Mouse (Mus musculus): ENCODE results near the gene Krt4. TPM values are rescaled to one million over a fixed set of nuclear protein-coding genes. Genes with fewer than 3 reads are reported as not detected.

The Krt4 gene
- total RNA-seq (2014; fragmentation: Nextera tagmentation): not detected in 2 replicates
- not detected in 2 replicates for total RNA-seq (2017)

DNA sequence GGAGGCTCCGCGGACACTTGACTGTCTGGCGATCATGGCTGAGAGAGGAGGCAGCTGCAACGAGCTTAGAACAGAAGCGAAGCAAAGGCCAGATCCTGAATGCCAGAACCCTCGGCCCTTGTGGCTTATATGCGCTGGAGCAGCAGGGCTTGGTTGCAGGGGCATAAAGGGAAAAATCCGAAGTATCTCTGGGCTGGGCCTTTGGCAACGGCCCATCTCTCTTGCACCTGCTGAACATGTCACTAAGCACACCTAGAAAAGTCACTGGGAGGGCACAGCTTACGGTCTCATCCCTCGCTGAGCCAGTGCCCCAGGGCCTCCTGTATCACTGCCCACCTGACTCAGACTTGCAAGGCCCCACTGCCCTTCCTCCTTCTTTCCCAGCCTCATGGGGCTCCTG lies at the start of gene Krt4:
TSS of gene Krt4 (minus strand) at position 101 of the 400 bp plus-strand sequence.
- ATAC-seq (replicated peaks; ENCODE audit: poor library complexity, severe bottlenecking): no peak

DNA sequence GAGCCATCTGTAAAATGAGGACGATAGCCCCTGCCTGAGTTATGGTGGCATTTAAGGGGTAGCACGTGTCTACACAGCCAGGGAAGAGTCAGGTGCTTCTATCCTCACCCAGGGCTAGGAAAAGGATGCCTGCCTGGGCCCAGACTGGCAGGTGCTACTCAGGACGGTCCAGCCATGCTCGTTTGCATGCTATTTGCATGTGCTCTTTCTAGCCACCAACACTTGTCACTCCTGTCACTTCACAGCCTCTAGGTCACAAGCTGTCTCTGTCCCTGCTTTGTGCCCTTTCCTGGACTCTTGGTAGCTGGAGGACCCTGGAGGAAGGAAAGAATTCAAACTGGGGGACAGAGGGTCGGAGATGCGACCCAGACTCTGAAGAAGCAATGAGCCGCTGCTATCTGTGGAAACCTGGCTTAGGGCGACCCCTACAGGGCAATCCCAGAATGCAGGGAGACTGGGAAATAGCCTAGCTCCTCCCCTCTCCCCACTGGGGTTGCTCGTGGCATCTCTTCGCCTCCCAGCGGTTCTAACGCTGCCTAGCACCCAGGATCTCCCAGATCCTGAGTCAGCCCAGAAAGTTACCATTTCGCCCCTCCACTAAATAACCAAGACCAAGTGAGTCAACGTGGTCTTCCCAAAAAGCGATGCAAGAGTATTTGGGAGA lies 49.0 kb upstream of the Krt4 start:
- peak; percentile 72 for ATAC-seq (replicated peaks; ENCODE audit: poor library complexity, severe bottlenecking)

DNA sequence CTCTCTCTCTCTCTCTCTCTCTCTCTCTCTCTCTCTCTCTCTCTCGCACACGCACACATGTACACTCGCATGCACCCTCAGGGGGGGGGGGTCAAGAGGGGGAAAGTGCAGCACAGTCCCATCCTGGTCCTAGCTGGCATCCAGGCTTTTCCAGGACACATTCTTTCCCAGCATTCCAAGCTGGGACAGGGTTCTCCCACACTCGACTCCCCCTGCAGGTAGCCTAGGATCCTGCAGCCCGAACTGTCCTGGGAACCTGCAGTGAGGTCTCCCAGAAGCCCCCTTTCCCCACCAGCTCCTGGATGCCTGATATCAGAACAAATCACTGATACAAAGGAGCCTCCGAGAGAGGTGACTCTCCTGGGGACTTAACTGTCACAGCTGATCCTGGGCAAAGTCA lies 46.0 kb upstream of the Krt4 start:
- ATAC-seq (replicated peaks; ENCODE audit: poor library complexity, severe bottlenecking): no peak

- no peak for ATAC-seq (replicated peaks; ENCODE audit: poor library complexity, severe bottlenecking)
These were observed 42.3 kb upstream of the Krt4 start for GRCm38 (mm10) chr15:101966808-101967207.

- ATAC-seq (replicated peaks; ENCODE audit: poor library complexity, severe bottlenecking): no peak
These were observed 34.4 kb upstream of the Krt4 start for GRCm38 (mm10) chr15:101958891-101959290.

- ATAC-seq (replicated peaks; ENCODE audit: poor library complexity, severe bottlenecking): no peak
These were observed 29.7 kb upstream of the Krt4 start, which contains the start of gene Krt78 for GRCm38 (mm10) chr15:101954187-101954586. Gene Krt78, minus strand, starts transcription at chr15:101954287.

- ATAC-seq (replicated peaks; ENCODE audit: poor library complexity, severe bottlenecking): no peak
These were observed 28.4 kb upstream of the Krt4 start for GRCm38 (mm10) chr15:101952733-101953474.

DNA sequence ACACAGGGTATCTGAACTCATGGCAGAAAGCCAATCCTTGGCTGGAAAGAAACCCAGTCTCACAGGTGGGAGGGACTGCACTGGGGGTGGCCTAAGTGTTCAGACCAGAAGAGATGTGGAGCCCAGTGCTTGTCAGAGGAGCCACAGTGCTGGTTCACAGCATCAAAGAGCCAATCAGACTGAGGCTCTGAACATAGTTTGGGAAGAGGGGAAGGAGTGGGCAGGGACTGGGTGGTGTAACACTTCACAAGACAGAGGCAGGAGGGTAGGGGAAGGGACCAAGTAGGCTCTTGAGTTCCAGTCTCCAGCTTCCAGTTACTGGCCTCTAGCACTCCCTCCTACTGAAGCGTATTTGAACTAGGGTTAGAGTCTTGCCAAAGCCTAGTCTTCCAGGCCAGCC lies 20.9 kb upstream of the Krt4 start:
- no peak for ATAC-seq (replicated peaks; ENCODE audit: poor library complexity, severe bottlenecking)

GRCm38 (mm10) chr15:101941948-101942347 lies 17.4 kb upstream of the Krt4 start:
- ATAC-seq (replicated peaks; ENCODE audit: poor library complexity, severe bottlenecking): no peak

- ATAC-seq (replicated peaks; ENCODE audit: poor library complexity, severe bottlenecking): no peak
These were observed 15.8 kb upstream of the Krt4 start, which contains the start of gene Krt79 for GRCm38 (mm10) chr15:101940274-101940829. Gene Krt79, minus strand, starts transcription at chr15:101940324.

- no peak for ATAC-seq (replicated peaks; ENCODE audit: poor library complexity, severe bottlenecking)
These were observed 14.2 kb upstream of the Krt4 start for GRCm38 (mm10) chr15:101938600-101939308.

DNA sequence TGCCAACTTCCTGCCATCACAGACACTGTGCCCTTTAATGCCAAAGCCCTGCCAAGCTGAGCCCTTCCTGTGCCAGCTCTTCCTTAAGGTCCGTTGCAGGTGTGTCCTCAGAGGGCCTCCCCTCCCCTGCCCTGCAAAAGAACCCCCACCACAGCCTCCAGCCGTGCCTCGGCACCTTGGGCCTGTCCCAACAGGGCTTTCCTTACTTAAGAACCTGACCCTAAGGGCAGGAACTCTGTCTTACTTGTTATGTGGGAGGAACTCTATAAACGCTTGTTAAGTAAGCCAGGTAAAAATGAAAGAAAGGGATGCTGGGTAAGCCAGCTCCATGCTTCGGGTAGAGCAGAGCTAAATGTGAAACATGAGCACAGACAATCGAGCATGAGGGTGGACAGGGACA lies 8.5 kb upstream of the Krt4 start:
- ATAC-seq (replicated peaks; ENCODE audit: poor library complexity, severe bottlenecking): no peak; the same call in 1 of the 2 replicates

GRCm38 (mm10) chr15:101929666-101930065 lies 5.1 kb upstream of the Krt4 start:
- no peak for ATAC-seq (replicated peaks; ENCODE audit: poor library complexity, severe bottlenecking)

DNA sequence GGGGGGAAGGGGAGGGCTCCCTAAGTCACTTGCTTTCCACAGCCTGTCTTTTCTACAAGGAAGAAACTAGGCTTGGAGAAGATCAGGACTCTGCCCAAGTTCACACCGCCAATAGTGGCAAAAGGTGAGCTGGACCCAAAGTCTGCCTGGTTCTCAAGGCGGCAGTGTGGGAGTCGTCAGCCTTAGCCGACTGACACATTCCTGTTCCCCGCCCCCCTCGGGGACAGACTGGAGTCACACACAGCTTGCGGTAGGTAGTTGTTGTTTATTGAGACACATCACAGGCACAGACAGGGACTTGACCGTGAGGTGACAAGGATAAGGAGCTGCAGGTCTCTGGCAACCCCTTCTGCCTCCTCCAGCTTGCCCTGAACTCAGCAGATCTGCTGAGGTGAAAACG lies 4.6 kb upstream of the Krt4 start:
- no peak for ATAC-seq (replicated peaks; ENCODE audit: poor library complexity, severe bottlenecking)

GRCm38 (mm10) chr15:101927340-101928080 lies 3.0 kb upstream of the Krt4 start:
- ATAC-seq (replicated peaks; ENCODE audit: poor library complexity, severe bottlenecking): no peak

- ATAC-seq (replicated peaks; ENCODE audit: poor library complexity, severe bottlenecking): no peak
These were observed 506 bp upstream of the Krt4 start for GRCm38 (mm10) chr15:101925041-101925440.

DNA sequence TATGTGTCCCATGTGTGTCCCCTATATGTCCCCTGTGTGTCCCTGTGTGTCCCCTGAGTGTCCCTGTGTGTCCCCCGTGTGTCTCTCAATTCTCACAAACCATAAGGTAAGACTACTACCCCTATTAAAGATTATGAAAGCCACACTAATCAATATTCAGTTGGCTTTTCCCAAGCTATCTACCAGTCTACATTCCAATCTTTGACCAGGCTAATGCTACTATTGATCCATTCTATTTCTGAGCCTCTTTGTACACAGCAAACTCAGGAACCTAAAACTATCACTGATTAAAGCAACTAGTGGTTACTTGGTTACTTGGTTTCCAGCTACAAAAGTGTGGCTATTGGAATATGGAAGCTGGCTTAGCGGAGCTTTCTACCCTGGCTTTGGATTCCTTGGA lies 2.2 kb downstream of the Krt4 start:
- ATAC-seq (replicated peaks; ENCODE audit: poor library complexity, severe bottlenecking): no peak

DNA sequence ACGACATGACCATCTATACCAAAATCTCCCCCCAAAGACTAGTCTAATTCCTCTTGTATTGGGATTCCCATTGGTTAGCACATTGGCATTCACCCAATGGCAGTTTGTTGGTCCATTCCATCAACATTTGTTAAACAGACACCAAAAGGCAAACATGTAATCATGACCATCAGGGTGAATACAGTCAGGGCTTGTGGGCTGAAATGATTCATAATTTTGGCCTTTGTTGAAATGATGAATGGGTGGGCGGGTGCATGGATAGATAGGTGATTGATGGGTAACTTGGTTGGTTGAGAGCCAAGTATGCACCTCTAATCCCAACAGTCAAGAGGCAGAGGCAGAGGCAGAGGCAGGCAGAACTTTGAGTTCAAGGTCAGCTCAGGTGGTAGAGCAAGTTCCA lies 8.5 kb downstream of the Krt4 start:
- ATAC-seq (replicated peaks; ENCODE audit: poor library complexity, severe bottlenecking): no peak

DNA sequence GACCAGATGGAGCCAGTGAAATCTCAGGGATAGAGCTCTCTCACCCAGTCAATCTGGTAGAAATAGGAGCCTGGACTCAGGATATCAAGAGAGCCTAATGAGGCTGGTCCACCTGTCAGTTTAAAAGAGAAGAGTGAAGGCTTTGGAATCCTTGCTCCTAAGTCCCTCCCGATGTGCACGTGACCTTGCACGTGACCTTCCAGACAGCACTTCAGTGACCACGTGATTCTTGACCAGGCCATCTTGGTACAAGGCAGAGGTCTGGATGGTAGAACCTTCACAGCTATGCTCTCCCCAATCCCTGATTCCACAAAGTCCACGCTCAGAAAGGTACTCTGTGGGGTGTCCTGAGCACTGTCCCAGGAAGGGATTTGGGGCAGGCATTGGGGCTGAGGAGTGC lies 19.7 kb downstream of the Krt4 start:
- no peak for ATAC-seq (replicated peaks; ENCODE audit: poor library complexity, severe bottlenecking)
